Mouse (Mus musculus): ENCODE data around the gene Insm2. TPM values are rescaled to one million over a fixed set of nuclear protein-coding genes. Genes with fewer than 3 reads are reported as not detected.
A peak's percentile ranks its signal among the peaks of the same experiment; 100 is the strongest.

The Insm2 gene
- polyA plus RNA-seq, 1 experiment from 2014 or later: 0.04 TPM

DNA sequence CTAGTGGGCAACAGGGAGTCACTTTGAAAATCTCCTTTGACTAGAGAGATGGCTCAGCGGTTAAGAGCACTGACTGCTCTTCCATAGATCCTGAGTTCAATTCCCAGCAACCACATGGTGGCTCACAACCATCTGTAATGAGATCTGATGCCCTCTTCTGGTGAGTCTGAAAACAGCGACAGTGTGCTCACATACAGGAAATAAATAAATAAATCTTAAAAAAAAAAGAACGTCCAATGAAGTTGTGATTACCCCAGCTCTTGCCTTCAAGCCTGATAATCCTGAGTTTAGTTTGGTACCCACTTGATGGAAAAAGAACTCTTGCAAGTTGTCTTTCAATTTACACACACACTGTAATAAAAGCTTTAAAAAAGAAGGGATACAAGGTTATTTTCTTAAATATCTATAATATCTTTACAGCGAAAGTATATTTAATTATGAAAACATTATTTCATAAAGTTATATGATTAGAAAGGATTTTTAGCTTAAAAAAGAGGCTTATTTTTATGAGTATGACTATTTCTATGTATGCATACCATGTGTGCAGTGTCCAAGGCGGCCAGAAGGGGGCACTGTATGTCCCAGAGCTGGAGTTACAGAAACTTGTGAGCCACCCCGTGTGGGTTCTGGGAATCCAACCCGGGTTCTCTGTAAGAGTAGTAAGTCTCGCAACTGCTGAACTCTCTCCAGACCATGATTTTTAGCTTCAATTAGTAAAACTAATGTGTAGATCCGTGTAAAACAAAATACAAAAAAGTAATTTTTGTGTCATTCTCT is 34.9 kb upstream of the Insm2 start:
- Histone ChIP-seq H3K27ac (ENCODE audit: low read depth, low read length) (no peak overlapping the region), H3K9me3 (ENCODE audit: control insufficient read depth) (no peaks in the 10 kb centered on the region), H3K9ac (ENCODE audit: low read depth, low read length) (no peak overlapping the region), H3K4me1 (replicated peaks; ENCODE audit: control insufficient read depth, insufficient read depth, low read length) (0 out of 2 replicates have a peak, but pooled peaks cover 2% of the 10 kb centered on the region), H3K27me3 (replicated peaks; ENCODE audit: control insufficient read depth, insufficient read depth, low read length) (no peaks in the 10 kb centered on the region), H3K36me3 (ENCODE audit: control insufficient read depth, insufficient read depth) (no peaks in the 10 kb centered on the region), H3K4me2 (replicated peaks; ENCODE audit: low read depth) (no peak overlapping the region), H3K4me3 (ENCODE audit: low read depth, low read length) (no peak overlapping the region)
- no peak for ATAC-seq
- WGBS: 82% methylated on average over 9 of the region's 9 CpGs
- TF ChIP-seq CTCF (IDR thresholded peaks at IDR 0.05; ENCODE audit: low read depth): no peak; the same call in 1 of the 2 replicates

- no peaks in the 10 kb centered on the region for H3K9me3 ChIP-seq (ENCODE audit: control insufficient read depth)
- no peak within 1 kb of the TSS for H3K9ac ChIP-seq (ENCODE audit: low read depth, low read length)
- no peak within 1 kb of the TSS for H3K27ac ChIP-seq (ENCODE audit: low read depth, low read length)
- no peaks in the 10 kb centered on the region for H3K36me3 ChIP-seq (ENCODE audit: control insufficient read depth, insufficient read depth)
- 94% methylated on average over 19 of the region's 19 CpGs for WGBS
- no peak within 1 kb of the TSS for H3K4me3 ChIP-seq (ENCODE audit: low read depth, low read length)
- ATAC-seq: no peak
- no peak within 1 kb of the TSS for H3K4me2 ChIP-seq (replicated peaks; ENCODE audit: low read depth)
- H3K27me3 ChIP-seq (replicated peaks; ENCODE audit: control insufficient read depth, insufficient read depth, low read length): no peaks in the 10 kb centered on the region
- H3K4me1 ChIP-seq (replicated peaks; ENCODE audit: control insufficient read depth, insufficient read depth, low read length): no peaks in the 10 kb centered on the region
- no peak for TF ChIP-seq CTCF (IDR thresholded peaks at IDR 0.05; ENCODE audit: low read depth)
These were observed 34.0 kb upstream of the Insm2 start, which contains the start of gene Aldoart2 for GRCm38 (mm10) chr12:55565206-55565605. Gene Aldoart2 (plus strand): TSS chr12:55565239.

DNA sequence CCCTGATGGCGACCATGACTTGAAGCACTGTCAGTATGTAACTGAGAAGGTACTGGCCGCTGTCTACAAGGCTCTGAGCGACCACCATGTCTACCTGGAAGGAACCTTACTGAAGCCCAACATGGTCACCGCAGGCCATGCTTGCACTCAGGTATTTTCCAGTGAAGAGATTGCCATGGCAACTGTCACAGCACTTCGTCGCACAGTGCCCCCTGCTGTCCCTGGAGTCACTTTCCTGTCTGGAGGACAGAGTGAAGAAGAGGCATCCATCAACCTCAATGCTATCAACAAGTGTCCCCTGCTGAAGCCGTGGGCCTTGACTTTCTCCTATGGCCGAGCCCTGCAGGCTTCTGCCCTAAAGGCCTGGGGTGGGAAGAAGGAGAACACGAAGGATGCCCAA is 33.4 kb upstream of the Insm2 start:
- 75% methylated on average over 9 of the region's 9 CpGs for whole genome bisulfite sequencing
- H3K36me3 ChIP-seq (ENCODE audit: control insufficient read depth, insufficient read depth): no peaks in the 10 kb centered on the region

GRCm38 (mm10) chr12:55566837-55567236 is 32.4 kb upstream of the Insm2 start:
- H3K36me3 ChIP-seq (ENCODE audit: control insufficient read depth, insufficient read depth): no peaks in the 10 kb centered on the region
- H3K27ac ChIP-seq (ENCODE audit: low read depth, low read length): no peak overlapping the region
- no peaks in the 10 kb centered on the region for H3K27me3 ChIP-seq (replicated peaks; ENCODE audit: control insufficient read depth, insufficient read depth, low read length)
- no peaks in the 10 kb centered on the region for H3K9me3 ChIP-seq (ENCODE audit: control insufficient read depth)
- H3K4me2 ChIP-seq (replicated peaks; ENCODE audit: low read depth): no peak overlapping the region
- no peaks in the 10 kb centered on the region for H3K4me1 ChIP-seq (replicated peaks; ENCODE audit: control insufficient read depth, insufficient read depth, low read length)
- WGBS: 79% methylated on average over 5 of the region's 5 CpGs
- no peak for ATAC-seq
- no peak overlapping the region for H3K4me3 ChIP-seq (ENCODE audit: low read depth, low read length)
- no peak for TF ChIP-seq CTCF (IDR thresholded peaks at IDR 0.05; ENCODE audit: low read depth)
- no peak overlapping the region for H3K9ac ChIP-seq (ENCODE audit: low read depth, low read length)

More for the DNA sequence above, 33.4 kb upstream of the Insm2 start:
- Histone ChIP-seq H3K9ac (ENCODE audit: low read depth, low read length) (no peak overlapping the region), H3K27ac (ENCODE audit: low read depth, low read length) (no peak overlapping the region), H3K4me3 (ENCODE audit: low read depth, low read length) (no peak overlapping the region), H3K4me1 (replicated peaks; ENCODE audit: control insufficient read depth, insufficient read depth, low read length) (no peaks in the 10 kb centered on the region), H3K4me2 (replicated peaks; ENCODE audit: low read depth) (no peak overlapping the region), H3K27me3 (replicated peaks; ENCODE audit: control insufficient read depth, insufficient read depth, low read length) (no peaks in the 10 kb centered on the region), H3K9me3 (ENCODE audit: control insufficient read depth) (no peaks in the 10 kb centered on the region)
- ATAC-seq: no peak
- peak; percentile 34 for TF ChIP-seq CTCF (IDR thresholded peaks at IDR 0.05; ENCODE audit: low read depth)

DNA sequence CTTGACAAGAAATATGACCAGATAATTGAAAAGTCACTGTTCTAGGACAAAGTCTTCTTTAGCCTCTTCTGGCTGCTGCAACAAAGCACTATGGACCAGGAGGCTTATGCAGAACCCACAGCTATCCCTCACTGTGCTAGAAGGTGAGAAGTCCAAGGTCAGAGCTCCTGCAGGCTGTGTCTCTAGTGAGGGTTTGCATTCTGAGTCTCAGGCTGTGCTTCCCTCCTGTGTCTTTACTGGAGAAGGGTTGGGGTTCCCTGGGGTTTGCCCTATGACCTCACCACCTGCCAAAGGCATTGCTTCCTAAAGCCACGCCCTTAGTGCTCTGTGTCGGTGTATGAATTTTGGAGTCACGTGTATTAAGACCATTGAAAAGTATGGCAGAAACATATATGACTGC is 30.8 kb upstream of the Insm2 start:
- 59% methylated on average over 3 of the region's 3 CpGs for WGBS
- no peak overlapping the region for H3K4me3 ChIP-seq (ENCODE audit: low read depth, low read length)
- no peaks in the 10 kb centered on the region for H3K9me3 ChIP-seq (ENCODE audit: control insufficient read depth)
- ATAC-seq: no peak
- H3K9ac ChIP-seq (ENCODE audit: low read depth, low read length): no peak overlapping the region
- H3K27ac ChIP-seq (ENCODE audit: low read depth, low read length): no peak overlapping the region
- H3K36me3 ChIP-seq (ENCODE audit: control insufficient read depth, insufficient read depth): no peaks in the 10 kb centered on the region
- H3K4me1 ChIP-seq (replicated peaks; ENCODE audit: control insufficient read depth, insufficient read depth, low read length): no peaks in the 10 kb centered on the region
- H3K4me2 ChIP-seq (replicated peaks; ENCODE audit: low read depth): no peak overlapping the region
- no peak for TF ChIP-seq CTCF (IDR thresholded peaks at IDR 0.05; ENCODE audit: low read depth)
- H3K27me3 ChIP-seq (replicated peaks; ENCODE audit: control insufficient read depth, insufficient read depth, low read length): no peaks in the 10 kb centered on the region

DNA sequence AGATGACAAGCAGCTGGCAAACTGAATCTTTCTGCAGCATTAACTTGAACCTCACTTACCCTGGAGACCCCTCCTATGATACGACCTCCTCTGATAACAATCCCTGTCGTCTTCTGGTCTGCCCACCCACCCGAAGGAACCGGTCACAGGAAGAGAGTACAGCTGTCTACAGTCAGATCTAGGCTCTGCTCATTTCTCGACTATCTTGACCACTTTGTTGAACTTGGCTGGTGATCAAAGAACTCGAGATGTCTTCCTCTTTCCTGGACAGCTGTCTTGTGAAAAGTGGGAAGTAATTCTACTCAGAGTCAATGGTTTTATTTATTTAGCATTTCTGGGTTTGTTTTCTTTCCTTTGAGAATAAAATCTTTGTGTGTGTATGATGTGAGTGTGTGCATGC is 29.6 kb upstream of the Insm2 start:
- whole genome bisulfite sequencing: 60% methylated on average over 6 of the region's 6 CpGs
- no peak for TF ChIP-seq CTCF (IDR thresholded peaks at IDR 0.05; ENCODE audit: low read depth)
- no peak for ATAC-seq
- no peak overlapping the region for H3K9ac ChIP-seq (ENCODE audit: low read depth, low read length)
- H3K9me3 ChIP-seq (ENCODE audit: control insufficient read depth): no peaks in the 10 kb centered on the region
- H3K27ac ChIP-seq (ENCODE audit: low read depth, low read length): no peak overlapping the region
- H3K4me2 ChIP-seq (replicated peaks; ENCODE audit: low read depth): no peak overlapping the region
- H3K36me3 ChIP-seq (ENCODE audit: control insufficient read depth, insufficient read depth): no peaks in the 10 kb centered on the region
- H3K4me3 ChIP-seq (ENCODE audit: low read depth, low read length): no peak overlapping the region
- no peaks in the 10 kb centered on the region for H3K4me1 ChIP-seq (replicated peaks; ENCODE audit: control insufficient read depth, insufficient read depth, low read length)
- no peaks in the 10 kb centered on the region for H3K27me3 ChIP-seq (replicated peaks; ENCODE audit: control insufficient read depth, insufficient read depth, low read length)

All from intestine, postnatal 0 days (tissue).